Mouse (Mus musculus) bone marrow, adult 2 months (tissue): ENCODE data around the gene Swt1.

Experiments
- CTCF ChIP-seq: fragments of 200-500 bp; IDR thresholded peaks from 2 replicates; pipeline ENCODE4 v1.5.1; 2011; ENCODE audit warnings: low read length, control low read depth; ENCODE audit not compliant: control insufficient read depth, insufficient read depth
- POLR2A ChIP-seq: fragments of 200-500 bp; IDR thresholded peaks from 2 replicates; pipeline ENCODE4 v1.6.1; 2011; ENCODE audit warnings: low read depth, mild to moderate bottlenecking, control low read depth, low read length, borderline replicate concordance; ENCODE audit not compliant: control insufficient read depth

DNA sequence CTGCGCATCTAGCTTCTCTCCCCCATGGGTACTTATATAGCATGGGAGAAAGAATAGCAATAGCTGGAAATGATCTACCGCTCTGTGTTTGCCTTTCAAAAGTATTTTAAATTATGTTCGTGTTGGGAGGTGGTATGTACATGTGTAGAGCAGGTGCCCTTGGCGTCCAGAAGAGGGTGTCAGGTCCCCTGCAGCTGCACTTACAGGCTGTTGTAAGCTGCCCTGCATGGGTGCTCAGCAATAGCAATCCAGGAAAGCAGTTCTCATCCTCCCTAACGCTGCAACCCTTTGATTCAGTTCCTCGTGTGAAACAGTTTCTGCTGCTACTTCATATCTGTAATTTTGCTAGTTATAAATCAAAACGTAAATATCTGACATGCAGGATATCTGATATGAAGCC is 98.7 kb downstream of the Swt1 start:
- no peak for TF ChIP-seq CTCF
- no peak for TF ChIP-seq POLR2A
